Mouse (Mus musculus) urinary bladder, postnatal 0 days (tissue): ENCODE results near the gene Esp23. TPM values are rescaled to one million over a fixed set of nuclear protein-coding genes. Genes with fewer than 3 reads are reported as not detected.

Experiments used
- polyA plus RNA-seq: library from polyadenylated mRNA; unstranded; fragments of >200 nt; fragmentation: Nextera tagmentation; extraction: Ambion mirVana; gene quantifications from 2 replicates; pipeline ENCODE4 v1.2.1, GENCODE M21; 2015

Esp23 gene
- not detected in 2 replicates for polyA plus RNA-seq

GRCm38 (mm10) chr17:39076937-39077336, at the start of gene Esp23:
Esp23 (minus strand) TSS chr17:39077037.

GRCm38 (mm10) chr17:39095034-39095433, 18.2 kb upstream of the Esp23 start, which contains the start of gene Esp22:
Esp22 (plus strand) TSS chr17:39095334.

DNA sequence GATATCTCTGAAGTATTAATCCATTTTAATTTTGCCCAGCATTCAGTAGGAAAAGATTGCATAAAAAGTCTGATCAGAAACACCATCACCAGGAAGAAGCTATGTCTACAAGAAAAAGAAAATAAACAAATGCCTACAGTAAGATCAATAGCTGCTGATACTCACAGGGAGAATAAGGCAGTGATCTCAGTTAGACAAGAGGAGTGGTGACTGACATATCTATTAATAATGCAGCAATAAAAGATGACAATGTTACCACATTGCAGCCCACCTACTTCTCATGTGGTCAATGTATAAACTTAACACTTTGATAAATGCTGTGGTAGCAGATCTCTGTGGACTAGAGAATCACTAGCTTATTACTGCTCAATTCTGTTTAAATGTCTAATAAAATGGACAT, 33.6 kb downstream of the Esp23 start, which contains the start of gene Gm21903:
Gene Gm21903 (minus strand): TSS at position 101 of the 400 bp plus-strand sequence.

GRCm38 (mm10) chr17:39036395-39036794, 40.4 kb downstream of the Esp23 start, which contains the start of gene Esp24:
Esp24 (plus strand) TSS chr17:39036695.

Other genes starting within 250 kb of the Esp23 start
- gene Esp24, start 40.3 kb downstream of the Esp23 start, polyA plus RNA-seq, result not detected in 2 replicates
- not detected in 2 replicates for gene Gm21903, start 33.7 kb downstream of the Esp23 start, polyA plus RNA-seq
- gene Esp22, start 18.3 kb upstream of the Esp23 start, polyA plus RNA-seq, result not detected in 2 replicates